Mouse (Mus musculus): ENCODE results near the gene Pnldc1.

Pnldc1 gene

GRCm38 (mm10) chr17:12859006-12859520 is 51.0 kb downstream of the Pnldc1 start:
- no peak for DNase-seq (ENCODE audit: inconsistent age in 2 of 2, low spot score in 1 of 2)

GRCm38 (mm10) chr17:12858072-12858471 is 52.0 kb downstream of the Pnldc1 start:
- DNase-seq (ENCODE audit: inconsistent age in 2 of 2, low spot score in 1 of 2): peak in 1 of 2 experiments; percentile 35

DNA sequence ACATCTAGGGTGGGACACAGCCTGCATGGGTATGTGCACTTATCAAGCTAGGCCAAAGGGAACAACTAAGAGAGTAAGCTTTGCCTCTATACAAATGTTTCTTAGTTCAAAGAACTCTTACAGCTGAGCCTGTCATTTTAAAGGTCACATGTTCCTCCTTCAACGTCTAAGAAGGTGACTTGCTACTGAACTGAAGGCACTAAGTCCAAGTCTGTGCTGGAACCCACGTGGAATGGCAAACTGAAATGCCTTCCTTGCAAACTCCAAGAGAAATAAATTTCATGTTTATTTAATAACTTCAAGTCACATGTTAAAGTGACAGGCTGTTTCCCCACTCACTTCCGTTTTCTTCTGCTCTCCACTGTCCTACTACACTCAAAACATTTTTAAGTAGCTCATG is 52.6 kb downstream of the Pnldc1 start:
- DNase-seq (ENCODE audit: inconsistent age in 2 of 2, low spot score in 1 of 2): no peak

GRCm38 (mm10) chr17:12854386-12854785 is 55.6 kb downstream of the Pnldc1 start:
- no peak for DNase-seq (ENCODE audit: inconsistent age in 2 of 2, low spot score in 1 of 2)

DNA sequence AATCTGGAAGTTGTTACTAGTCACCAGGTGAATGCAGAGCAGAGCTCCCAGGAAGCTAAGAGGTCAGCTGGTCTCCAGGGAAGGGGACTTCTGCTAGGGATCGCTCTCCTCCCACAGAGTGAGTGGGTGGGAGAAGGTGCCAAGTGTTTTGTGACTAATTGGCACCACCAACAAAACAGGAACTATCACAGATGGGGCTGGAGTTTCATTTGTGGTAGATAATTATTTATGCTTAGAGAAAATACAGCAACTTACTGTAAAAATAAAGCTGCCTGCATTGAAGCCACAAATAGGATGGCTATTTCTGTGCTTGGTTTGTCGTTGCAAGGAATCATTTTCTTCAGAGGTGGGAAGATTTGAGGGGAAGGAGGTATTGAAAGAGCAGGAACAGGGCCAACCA is 56.2 kb downstream of the Pnldc1 start:
- no peak for DNase-seq (ENCODE audit: inconsistent age in 2 of 2, low spot score in 1 of 2)

DNA sequence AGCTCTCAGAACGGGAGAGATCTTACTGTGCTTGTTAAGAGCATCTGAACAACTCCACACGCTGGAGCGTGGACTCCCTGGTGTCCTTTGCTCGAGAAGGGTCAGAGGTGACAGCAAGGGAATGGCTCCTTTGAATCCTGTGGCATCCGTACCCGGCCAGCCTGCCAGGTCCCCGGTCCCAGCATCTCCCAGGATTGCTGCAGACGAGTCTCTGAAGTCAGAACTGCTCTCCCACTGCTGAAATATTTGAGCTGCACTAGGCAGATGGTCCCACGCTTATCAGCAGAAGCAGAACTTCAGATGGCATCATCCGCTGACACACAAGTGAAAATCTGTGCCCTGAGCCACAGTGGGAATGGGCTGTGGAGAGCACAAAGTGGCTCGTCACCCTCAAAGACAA is 58.3 kb downstream of the Pnldc1 start:
- DNase-seq (ENCODE audit: inconsistent age in 2 of 2, low spot score in 1 of 2): no peak

DNA sequence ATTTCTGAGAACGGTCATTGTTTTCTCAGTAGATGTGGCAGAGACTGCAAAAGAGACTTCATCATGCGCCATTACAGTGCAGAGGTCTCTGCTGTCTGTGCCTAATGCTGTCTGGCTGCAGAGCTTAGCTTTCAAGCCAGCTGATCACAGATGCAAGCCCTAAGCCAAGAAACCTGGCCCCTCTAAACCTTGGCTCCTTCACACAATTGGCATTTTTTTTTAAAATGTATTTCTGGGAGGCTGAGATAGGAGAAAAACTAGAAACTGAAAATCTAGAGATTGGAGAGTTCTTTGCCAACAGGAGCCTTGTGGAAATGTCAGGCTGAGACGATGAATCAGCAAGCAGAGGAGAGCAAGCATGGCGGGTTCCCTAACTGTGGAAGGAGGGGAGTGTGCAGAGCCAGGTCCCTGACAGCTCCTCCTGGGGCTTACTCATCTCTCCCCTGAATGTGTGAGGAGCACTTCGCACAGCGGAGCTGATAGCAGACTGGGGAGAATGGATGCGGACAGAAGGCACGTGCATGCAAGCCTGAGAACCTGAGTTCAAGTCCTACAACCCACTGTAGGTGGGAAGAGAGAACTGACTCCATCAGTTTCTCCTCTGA is 60.1 kb downstream of the Pnldc1 start:
- DNase-seq (ENCODE audit: inconsistent age in 2 of 2, low spot score in 1 of 2): peak; percentile 30 to 39

- no peak for DNase-seq (ENCODE audit: inconsistent age in 2 of 2, low spot score in 1 of 2)
These were observed 62.3 kb downstream of the Pnldc1 start for GRCm38 (mm10) chr17:12847736-12848135.

DNA sequence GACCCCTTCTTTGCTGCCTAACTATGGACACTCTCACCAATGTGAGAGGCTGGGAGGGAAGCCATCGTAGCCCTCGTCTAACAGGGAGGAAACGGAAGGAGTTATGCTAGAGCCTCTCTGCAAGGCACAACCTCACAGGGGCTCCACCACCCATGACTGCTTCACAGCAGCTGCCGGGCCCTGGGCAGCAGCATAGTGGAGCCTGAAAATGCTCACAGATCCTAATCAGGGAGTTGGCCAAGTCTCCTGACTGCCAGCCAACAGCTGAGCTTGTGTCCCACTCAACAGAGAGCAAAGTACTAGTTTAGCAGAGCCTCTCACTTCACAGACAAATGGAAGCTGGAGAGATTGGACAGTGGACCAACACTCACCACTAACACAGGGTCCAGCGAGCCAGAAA is 63.6 kb downstream of the Pnldc1 start:
- DNase-seq (ENCODE audit: inconsistent age in 2 of 2, low spot score in 1 of 2): no peak

GRCm38 (mm10) chr17:12845862-12846261 is 64.2 kb downstream of the Pnldc1 start:
- no peak for DNase-seq (ENCODE audit: inconsistent age in 2 of 2, low spot score in 1 of 2)

- DNase-seq (ENCODE audit: inconsistent age in 2 of 2, low spot score in 1 of 2): no peak
These were observed 65.5 kb downstream of the Pnldc1 start for GRCm38 (mm10) chr17:12844540-12844939.

DNA sequence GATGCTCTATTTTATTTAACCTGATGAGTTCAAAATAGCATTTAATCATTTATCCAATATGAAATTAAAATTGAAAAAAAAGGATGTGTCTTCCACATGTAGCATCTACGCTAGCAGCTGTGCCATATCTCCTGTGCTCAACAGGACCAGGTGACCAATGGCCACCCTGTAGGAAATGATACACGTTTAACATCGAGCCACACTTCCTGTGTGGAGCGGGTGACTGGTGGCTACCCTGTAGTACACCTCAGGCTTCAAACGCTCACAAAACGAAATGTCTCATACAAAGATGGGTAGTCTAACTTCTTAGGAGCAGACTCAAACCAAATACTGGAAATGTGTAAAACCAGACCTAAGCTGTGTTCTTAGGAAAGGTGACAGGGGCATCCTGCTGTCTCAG is 66.2 kb downstream of the Pnldc1 start:
- DNase-seq (ENCODE audit: inconsistent age in 2 of 2, low spot score in 1 of 2): no peak

DNA sequence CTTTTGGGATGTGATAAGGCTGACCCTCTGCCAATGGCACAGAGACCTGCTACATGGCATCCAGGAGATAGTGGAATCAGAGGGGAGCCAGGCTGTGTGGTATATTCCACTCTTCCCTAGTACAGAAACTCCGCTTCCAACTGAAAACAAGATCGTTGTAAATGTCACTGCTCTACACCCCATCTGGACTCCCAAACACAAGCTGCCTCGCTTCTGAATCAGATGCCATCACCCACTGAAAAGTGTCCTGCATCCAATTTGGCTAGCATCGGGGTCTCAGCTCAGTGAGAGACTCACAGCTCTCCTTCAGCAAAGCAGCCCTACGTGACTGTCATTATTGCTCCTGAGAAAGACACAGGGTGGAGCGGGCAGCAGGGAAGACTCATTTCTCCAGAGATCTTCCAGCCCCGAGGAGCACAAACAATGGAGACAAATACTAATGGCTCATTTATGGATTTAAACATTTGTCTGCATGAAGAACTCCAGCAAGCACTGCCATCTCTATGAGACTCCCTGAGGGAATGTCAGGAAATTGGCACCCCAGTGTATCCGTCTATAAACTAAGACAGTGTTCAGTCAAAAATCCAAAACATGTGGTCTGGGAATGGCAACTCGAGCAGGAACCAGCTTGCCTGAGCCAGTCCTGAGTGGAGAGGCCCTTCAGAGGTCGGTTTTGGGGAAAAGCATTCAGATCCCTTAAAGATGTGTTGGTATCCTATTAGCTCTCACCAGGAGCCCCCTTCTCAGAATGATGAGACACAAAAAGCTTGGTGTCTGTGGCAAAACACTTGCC is 70.4 kb downstream of the Pnldc1 start:
- DNase-seq (ENCODE audit: inconsistent age in 2 of 2, low spot score in 1 of 2): no peak
